Mouse (Mus musculus) retina, adult 2 months (tissue): Measurements from ENCODE around the gene Lrp8.

ENCODE experiments used
- DNase-seq: peaks from one replicate; pipeline ENCODE4 v3.0.0-alpha.2; 2012; ENCODE audit warnings: low read depth, low spot score

Lrp8 gene

GRCm38 (mm10) chr4:107844971-107845370 lies 42.9 kb downstream of the Lrp8 start:
- DNase-seq = peak; percentile 59

- DNase-seq = no peak
These were observed 44.7 kb downstream of the Lrp8 start for GRCm38 (mm10) chr4:107846795-107847194.

- DNase-seq = no peak
These were observed 46.5 kb downstream of the Lrp8 start for GRCm38 (mm10) chr4:107848546-107848945.

GRCm38 (mm10) chr4:107849621-107850020 lies 47.6 kb downstream of the Lrp8 start:
- DNase-seq = no peak

GRCm38 (mm10) chr4:107850091-107850490 lies 48.0 kb downstream of the Lrp8 start:
- no peak for DNase-seq

GRCm38 (mm10) chr4:107853333-107853732 lies 51.3 kb downstream of the Lrp8 start:
- no peak for DNase-seq

GRCm38 (mm10) chr4:107853836-107854235 lies 51.8 kb downstream of the Lrp8 start:
- no peak for DNase-seq

GRCm38 (mm10) chr4:107856958-107857686 lies 55.1 kb downstream of the Lrp8 start:
- no peak for DNase-seq

GRCm38 (mm10) chr4:107858995-107859394 lies 56.9 kb downstream of the Lrp8 start:
- DNase-seq = no peak

GRCm38 (mm10) chr4:107864866-107865265 lies 62.8 kb downstream of the Lrp8 start:
- DNase-seq = no peak

- peak; percentile 90 for DNase-seq
These were observed 77.4 kb downstream of the Lrp8 start, which contains the start of gene Magoh for GRCm38 (mm10) chr4:107879254-107880050. Gene Magoh (plus strand): TSS chr4:107879755.

- DNase-seq = no peak
These were observed 79.6 kb downstream of the Lrp8 start for GRCm38 (mm10) chr4:107881631-107882030.

- DNase-seq = no peak
These were observed 84.3 kb downstream of the Lrp8 start for GRCm38 (mm10) chr4:107886371-107886770.

- DNase-seq = no peak
These were observed 87.3 kb downstream of the Lrp8 start for GRCm38 (mm10) chr4:107889385-107889730.

- peak; percentile 83 for DNase-seq
These were observed 87.8 kb downstream of the Lrp8 start, which contains the start of gene 0610037L13Rik for GRCm38 (mm10) chr4:107889731-107890432. Gene 0610037L13Rik (plus strand): TSS chr4:107889813.

- no peak for DNase-seq
These were observed 90.6 kb downstream of the Lrp8 start for GRCm38 (mm10) chr4:107892663-107893062.

- DNase-seq = no peak
These were observed 97.3 kb downstream of the Lrp8 start for GRCm38 (mm10) chr4:107899211-107899927.

- DNase-seq = no peak
These were observed 98.1 kb downstream of the Lrp8 start for GRCm38 (mm10) chr4:107900206-107900605.

GRCm38 (mm10) chr4:107904252-107904651 lies 102.2 kb downstream of the Lrp8 start:
- DNase-seq = no peak

- DNase-seq = no peak
These were observed 104.5 kb downstream of the Lrp8 start for GRCm38 (mm10) chr4:107906561-107906960.

GRCm38 (mm10) chr4:107910020-107910419 lies 108.0 kb downstream of the Lrp8 start:
- DNase-seq = no peak

- no peak for DNase-seq
These were observed 118.3 kb downstream of the Lrp8 start for GRCm38 (mm10) chr4:107920336-107920735.
